Mouse (Mus musculus) embryonic facial prominence, embryonic 10.5 days (tissue): ENCODE data around the gene Pank1. TPM values are rescaled to one million over a fixed set of nuclear protein-coding genes. Genes with fewer than 3 reads are reported as not detected.

Experiments used
- microRNA counts: library from miRNA; unstranded; fragments of <30 nt; microRNA quantifications from one replicate; lab custom pipeline; 2017
- microRNA-seq: library from miRNA; unstranded; fragments of <30 nt; microRNA quantifications from one replicate; pipeline ENCODE4, GENCODE M21; 2017
- polyA plus RNA-seq: library from polyadenylated mRNA; unstranded; fragments of >200 nt; fragmentation: Nextera tagmentation; extraction: Ambion mirVana; gene quantifications from 2 replicates; pipeline ENCODE4 v1.2.1, GENCODE M21; 2016

Gene Pank1
- polyA plus RNA-seq, 1 experiment from 2014 or later = 7.5 TPM

MicroRNAs encoded within 50 kb of the gene (microRNA counts, 519-probe panel; counts per million panel counts)
- 4,509 counts per million, percentile 83 among the panel's probes with 10 or more counts for microRNA mmu-miR-107 (lab: Ali Mortazavi, UCI)

Small RNA genes lying within 50 kb of the gene (microRNA-seq; reads per million reads assigned to microRNA genes)
- gene Mir107 = 1,247 reads per million, percentile 76 among the genes with 10 or more reads in this experiment

Other genes with a start within 250 kb of the Pank1 start
- gene Ifit1bl2, start 238.7 kb downstream of the Pank1 start, polyA plus RNA-seq = 0.05 TPM in 1 of 2 replicates, not detected in the other
- 0.16 and 0.26 TPM in 2 replicates for gene Ifit1, start 238.6 kb downstream of the Pank1 start, polyA plus RNA-seq
- 0.49 and 0.75 TPM in 2 replicates for gene Slc16a12, start 132.2 kb downstream of the Pank1 start, polyA plus RNA-seq
- 86.6 and 89.8 TPM in 2 replicates for gene Kif20b, start 42.9 kb upstream of the Pank1 start, polyA plus RNA-seq